Mouse (Mus musculus) brain, embryonic 14.5 days (tissue): ENCODE results near the gene Grin2a.

Experiments
- CTCF ChIP-seq: fragments of 200-500 bp; IDR thresholded peaks from 2 replicates; pipeline ENCODE4 v1.5.1; 2012; ENCODE audit warnings: inconsistent platforms, mild to moderate bottlenecking, moderate library complexity, borderline replicate concordance; ENCODE audit not compliant: insufficient read depth, insufficient read length; ENCODE audit errors: extremely low read depth
- POLR2A ChIP-seq: fragments of 200-500 bp; IDR thresholded peaks from 2 replicates; pipeline ENCODE4 v1.6.1; 2012; ENCODE audit warnings: mild to moderate bottlenecking, inconsistent platforms, borderline replicate concordance; ENCODE audit not compliant: poor library complexity, insufficient read depth, insufficient read length, severe bottlenecking; ENCODE audit errors: extremely low read depth

DNA sequence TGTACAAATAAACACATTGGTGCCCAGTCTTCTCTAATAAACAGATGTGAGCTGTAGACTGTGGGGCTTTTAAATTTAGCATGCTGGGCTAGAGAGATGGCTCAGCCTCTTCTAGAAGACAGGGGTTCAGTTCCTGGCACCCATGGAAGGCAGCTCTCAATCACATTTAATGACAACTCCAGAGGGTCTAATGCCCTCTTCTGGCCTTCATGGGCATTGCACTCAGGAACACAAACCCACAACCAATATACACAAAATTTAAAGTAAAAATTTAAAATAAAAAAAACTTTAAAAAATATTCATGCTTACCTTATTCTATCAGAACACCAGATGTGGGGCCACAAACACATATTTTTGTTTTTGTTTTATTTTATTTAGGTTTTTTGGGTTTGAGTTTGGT is 2.6 kb upstream of the Grin2a start:
- TF ChIP-seq CTCF, result peak; percentile 18; the same call in 1 of the 2 replicates
- no peak for TF ChIP-seq POLR2A
